Mouse (Mus musculus): Measurements from ENCODE around the gene Dpp6.

Dpp6 gene

GRCm38 (mm10) chr5:27271336-27271735 lies 454.3 kb downstream of the Dpp6 start:
- in situ Hi-C loops (cut with MboI, MseI), result loop anchor here (10.0 kb wide), 1 partner anchor 1303 kb away; no protein-coding TSS in a partner anchor

- in situ Hi-C loops (cut with MboI, MseI), result loop anchor here (10.0 kb wide), 1 partner anchor 1300 kb away; no protein-coding TSS in a partner anchor
Observed at GRCm38 (mm10) chr5:27274781-27275395, 457.9 kb downstream of the Dpp6 start.

- in situ Hi-C loops (cut with MboI, MseI), result loop anchor here (10.0 kb wide), 1 partner anchor 1299 kb away; no protein-coding TSS in a partner anchor
Observed at GRCm38 (mm10) chr5:27275871-27276270, 458.9 kb downstream of the Dpp6 start.

- in situ Hi-C loops (cut with MboI, MseI), result loop anchor here (10.0 kb wide), 1 partner anchor 1297 kb away; no protein-coding TSS in a partner anchor
Observed at GRCm38 (mm10) chr5:27278120-27278645, 461.2 kb downstream of the Dpp6 start.

GRCm38 (mm10) chr5:27286876-27287275 lies 469.9 kb downstream of the Dpp6 start:
- in situ Hi-C loops (cut with MboI, MseI), result no loop called here

GRCm38 (mm10) chr5:27291378-27291777 lies 474.4 kb downstream of the Dpp6 start:
- in situ Hi-C loops (cut with MboI, MseI), result no loop called here

- in situ Hi-C loops (cut with MboI, MseI), result no loop called here
Observed at GRCm38 (mm10) chr5:27292236-27292635, 475.2 kb downstream of the Dpp6 start.

- in situ Hi-C loops (cut with MboI, MseI), result no loop called here
Observed at GRCm38 (mm10) chr5:27304115-27304514, 487.1 kb downstream of the Dpp6 start.

- in situ Hi-C loops (cut with MboI, MseI), result no loop called here
Observed at GRCm38 (mm10) chr5:27306497-27307152, 489.6 kb downstream of the Dpp6 start.

- in situ Hi-C loops (cut with MboI, MseI), result no loop called here
Observed at GRCm38 (mm10) chr5:27310217-27310616, 493.2 kb downstream of the Dpp6 start.

GRCm38 (mm10) chr5:27316674-27317073 lies 499.7 kb downstream of the Dpp6 start:
- in situ Hi-C loops (cut with MboI, MseI), result no loop called here

GRCm38 (mm10) chr5:27317264-27317663 lies 500.3 kb downstream of the Dpp6 start:
- in situ Hi-C loops (cut with MboI, MseI), result no loop called here

- in situ Hi-C loops (cut with MboI, MseI), result no loop called here
Observed at GRCm38 (mm10) chr5:27317832-27318231, 500.8 kb downstream of the Dpp6 start.

GRCm38 (mm10) chr5:27319731-27320130 lies 502.7 kb downstream of the Dpp6 start:
- in situ Hi-C loops (cut with MboI, MseI), result loop anchor here (10.0 kb wide), 1 partner anchor 1365 kb away; no protein-coding TSS in a partner anchor

- in situ Hi-C loops (cut with MboI, MseI), result loop anchor here (10.0 kb wide), 1 partner anchor 1362 kb away; no protein-coding TSS in a partner anchor
Observed at GRCm38 (mm10) chr5:27322895-27323792, 506.1 kb downstream of the Dpp6 start.

- in situ Hi-C loops (cut with MboI, MseI), result loop anchor here (10.0 kb wide), 1 partner anchor 1360 kb away; no protein-coding TSS in a partner anchor
Observed at GRCm38 (mm10) chr5:27324346-27324928, 507.4 kb downstream of the Dpp6 start.

- in situ Hi-C loops (cut with MboI, MseI), result no loop called here
Observed at GRCm38 (mm10) chr5:27336698-27337097, 519.7 kb downstream of the Dpp6 start.

- in situ Hi-C loops (cut with MboI, MseI), result no loop called here
Observed at GRCm38 (mm10) chr5:27339196-27340030, 522.4 kb downstream of the Dpp6 start.

- in situ Hi-C loops (cut with MboI, MseI), result no loop called here
Observed at GRCm38 (mm10) chr5:27342276-27342675, 525.3 kb downstream of the Dpp6 start.

- in situ Hi-C loops (cut with MboI, MseI), result no loop called here
Observed at GRCm38 (mm10) chr5:27343626-27344025, 526.6 kb downstream of the Dpp6 start.
